Mouse (Mus musculus): ENCODE data around the gene Adgrv1.

The Adgrv1 gene

GRCm38 (mm10) chr13:81610349-81610748 is 22.6 kb downstream of the Adgrv1 start:
- no peak for DNase-seq (ENCODE audit: low spot score)

- DNase-seq (ENCODE audit: low spot score), result no peak
These were observed 26.0 kb downstream of the Adgrv1 start for GRCm38 (mm10) chr13:81606991-81607390.

GRCm38 (mm10) chr13:81596910-81597607 is 35.9 kb downstream of the Adgrv1 start:
- DNase-seq (ENCODE audit: low spot score), result no peak

GRCm38 (mm10) chr13:81578692-81579091 is 54.3 kb downstream of the Adgrv1 start:
- no peak for DNase-seq (ENCODE audit: low spot score)

- DNase-seq (ENCODE audit: low spot score), result no peak
These were observed 62.6 kb downstream of the Adgrv1 start for GRCm38 (mm10) chr13:81570241-81570821.

- DNase-seq (ENCODE audit: low spot score), result no peak
These were observed 82.9 kb downstream of the Adgrv1 start for GRCm38 (mm10) chr13:81550024-81550423.

GRCm38 (mm10) chr13:81534916-81535315 is 98.0 kb downstream of the Adgrv1 start:
- DNase-seq (ENCODE audit: low spot score), result no peak

- DNase-seq (ENCODE audit: low spot score), result no peak
These were observed 106.3 kb downstream of the Adgrv1 start for GRCm38 (mm10) chr13:81526687-81527086.

- no peak for DNase-seq (ENCODE audit: low spot score)
These were observed 122.8 kb downstream of the Adgrv1 start for GRCm38 (mm10) chr13:81510142-81510541.

GRCm38 (mm10) chr13:81497035-81497434 is 135.9 kb downstream of the Adgrv1 start:
- no peak for DNase-seq (ENCODE audit: low spot score)

GRCm38 (mm10) chr13:81491971-81492370 is 141.0 kb downstream of the Adgrv1 start:
- DNase-seq (ENCODE audit: low spot score), result no peak

GRCm38 (mm10) chr13:81486980-81487379 is 146.0 kb downstream of the Adgrv1 start:
- no peak for DNase-seq (ENCODE audit: low spot score)

GRCm38 (mm10) chr13:81473750-81474149 is 159.2 kb downstream of the Adgrv1 start:
- DNase-seq (ENCODE audit: low spot score), result no peak

GRCm38 (mm10) chr13:81466661-81467060 is 166.3 kb downstream of the Adgrv1 start:
- no peak for DNase-seq (ENCODE audit: low spot score)

GRCm38 (mm10) chr13:81465794-81466193 is 167.2 kb downstream of the Adgrv1 start:
- no peak for DNase-seq (ENCODE audit: low spot score)

GRCm38 (mm10) chr13:81449630-81450029 is 183.3 kb downstream of the Adgrv1 start:
- no peak for DNase-seq (ENCODE audit: low spot score)

GRCm38 (mm10) chr13:81449198-81449597 is 183.8 kb downstream of the Adgrv1 start:
- no peak for DNase-seq (ENCODE audit: low spot score)

GRCm38 (mm10) chr13:81441412-81441811 is 191.5 kb downstream of the Adgrv1 start:
- no peak for DNase-seq (ENCODE audit: low spot score)

GRCm38 (mm10) chr13:81439390-81440025 is 193.4 kb downstream of the Adgrv1 start:
- peak; percentile 42 for DNase-seq (ENCODE audit: low spot score)

- DNase-seq (ENCODE audit: low spot score), result no peak
These were observed 195.9 kb downstream of the Adgrv1 start for GRCm38 (mm10) chr13:81437088-81437487.

GRCm38 (mm10) chr13:81426896-81427755 is 205.8 kb downstream of the Adgrv1 start:
- DNase-seq (ENCODE audit: low spot score), result peak; percentile 25

GRCm38 (mm10) chr13:81425111-81425510 is 207.8 kb downstream of the Adgrv1 start:
- no peak for DNase-seq (ENCODE audit: low spot score)
